Comparison of ENCODE assay signal across 18 mouse cellular contexts in genomic region chr1:54614963-54615362, GRCm38 (mm10). TPM values are rescaled to one million over a fixed set of nuclear protein-coding genes. Genes with fewer than 3 reads are reported as not detected.
DNase-seq lines count a peak whose midpoint lies in the region; ATAC-seq lines count a peak whose summit lies in the region.
"Had no signal": no experiment of that assay in that cellular context is flagged by ENCODE, and none has a peak within 500 bp of the region (broad histone marks: within the 10 kb centered on the region; RNA-seq: fewer than 3 reads in every experiment).

No protein-coding gene starts in this region.

- H3K27me3 ChIP-seq in heart, embryonic 11.5 days (ENCODE audit: control insufficient read depth, insufficient read depth, low read length), result no peaks in the 10 kb centered on the region
- no peaks in the 10 kb centered on the region for H3K27me3 ChIP-seq in midbrain, embryonic 14.5 days (ENCODE audit: control insufficient read depth, insufficient read depth, low read length)
- H3K27me3 ChIP-seq: embryonic facial prominence, embryonic 13.5 days; hindbrain, embryonic 12.5 days; limb, embryonic 12.5 days; liver, embryonic 15.5 days; midbrain, embryonic 15.5 days; stomach, embryonic 15.5 days had no signal

- no peaks in the 10 kb centered on the region for H3K36me3 ChIP-seq in heart, embryonic 11.5 days (ENCODE audit: control insufficient read depth, insufficient read depth, low read length)
- H3K36me3 ChIP-seq in midbrain, embryonic 14.5 days (ENCODE audit: control insufficient read depth, insufficient read depth, low read length), result no peaks in the 10 kb centered on the region
- H3K36me3 ChIP-seq: embryonic facial prominence, embryonic 13.5 days; forebrain, embryonic 10.5 days; hindbrain, embryonic 12.5 days; limb, embryonic 12.5 days; liver, embryonic 15.5 days; midbrain, embryonic 15.5 days; stomach, embryonic 15.5 days had no signal

- no peak overlapping the region for H3K4me3 ChIP-seq in heart, embryonic 11.5 days (ENCODE audit: low read depth, low read length)
- H3K4me3 ChIP-seq in midbrain, embryonic 14.5 days (replicated peaks; ENCODE audit: low read depth, low read length), result no peak overlapping the region
- H3K4me3 ChIP-seq: embryonic facial prominence, embryonic 13.5 days; forebrain, embryonic 10.5 days; hindbrain, embryonic 12.5 days; limb, embryonic 12.5 days; liver, embryonic 15.5 days; midbrain, embryonic 15.5 days; stomach, embryonic 15.5 days had no signal

- H3K4me2 ChIP-seq in heart, embryonic 11.5 days, result no peak overlapping the region
- H3K4me2 ChIP-seq in midbrain, embryonic 14.5 days (ENCODE audit: low read length), result no peak overlapping the region
- H3K4me2 ChIP-seq: embryonic facial prominence, embryonic 13.5 days; hindbrain, embryonic 12.5 days; limb, embryonic 12.5 days; liver, embryonic 15.5 days; midbrain, embryonic 15.5 days; stomach, embryonic 15.5 days had no signal

- peak; percentile 10 to 18 for DNase-seq in heart, postnatal 10 days
- DNase-seq in 3T3-L1 (ENCODE audit: low read depth, low spot score), result peak; percentile 42
- DNase-seq in adipocyte (ENCODE audit: low spot score), result peak; percentile 82
- DNase-seq in gonadal fat pad, adult 2 months (ENCODE audit: low read depth), result peak; percentile 65
- no peak for DNase-seq in midbrain, embryonic 14.5 days
- DNase-seq in ovary, postnatal 10 days (ENCODE audit: low spot score), result no peak
- DNase-seq: cerebellum, adult 9-11 months; right cerebral cortex, adult 18-20 months had no signal

- ATAC-seq in heart, embryonic 11.5 days (replicated peaks; ENCODE audit: insufficient number of reproducible peaks, low FRiP score, low TSS enrichment), result no peak
- ATAC-seq in midbrain, embryonic 14.5 days (ENCODE audit: low FRiP score, low TSS enrichment), result no peak
- ATAC-seq: intestine, postnatal 0 days; midbrain, embryonic 15.5 days had no signal

- H3K27ac ChIP-seq in heart, embryonic 11.5 days (ENCODE audit: low read depth, low read length), result no peak overlapping the region
- no peak overlapping the region for H3K27ac ChIP-seq in midbrain, embryonic 14.5 days (replicated peaks; ENCODE audit: low read depth, low read length)
- H3K27ac ChIP-seq: embryonic facial prominence, embryonic 13.5 days; forebrain, embryonic 10.5 days; hindbrain, embryonic 12.5 days; kidney, postnatal 0 days; limb, embryonic 12.5 days; liver, embryonic 15.5 days; midbrain, embryonic 15.5 days; stomach, embryonic 15.5 days had no signal

- intact Hi-C loops in heart, postnatal 10 days (cut with DNase I), result no loop called here

- no peak overlapping the region for H3K9ac ChIP-seq in heart, embryonic 11.5 days (ENCODE audit: low read depth, low read length)
- no peak overlapping the region for H3K9ac ChIP-seq in midbrain, embryonic 14.5 days (replicated peaks; ENCODE audit: low read length)
- H3K9ac ChIP-seq: embryonic facial prominence, embryonic 13.5 days; hindbrain, embryonic 12.5 days; limb, embryonic 12.5 days; liver, embryonic 15.5 days; midbrain, embryonic 15.5 days; stomach, embryonic 15.5 days had no signal

- H3K4me1 ChIP-seq in heart, embryonic 11.5 days (ENCODE audit: control insufficient read depth, insufficient read depth, low read length), result no peaks in the 10 kb centered on the region
- H3K4me1 ChIP-seq in midbrain, embryonic 14.5 days (ENCODE audit: control insufficient read depth, insufficient read depth, low read length), result no peaks in the 10 kb centered on the region
- H3K4me1 ChIP-seq: embryonic facial prominence, embryonic 13.5 days; forebrain, embryonic 10.5 days; hindbrain, embryonic 12.5 days; limb, embryonic 12.5 days; liver, embryonic 15.5 days; midbrain, embryonic 15.5 days; stomach, embryonic 15.5 days had no signal

- peaks cover 3% of the 10 kb centered on the region; the same call in 1 of the 2 replicates for H3K9me3 ChIP-seq in heart, embryonic 11.5 days (replicated peaks; ENCODE audit: control insufficient read depth, low read length)
- H3K9me3 ChIP-seq in midbrain, embryonic 14.5 days (ENCODE audit: control insufficient read depth, low read length), result no peaks in the 10 kb centered on the region
- H3K9me3 ChIP-seq: embryonic facial prominence, embryonic 13.5 days; forebrain, embryonic 10.5 days; hindbrain, embryonic 12.5 days; limb, embryonic 12.5 days; liver, embryonic 15.5 days; midbrain, embryonic 15.5 days; stomach, embryonic 15.5 days had no signal

- 88% methylated on average over 6 of the region's 6 CpGs for WGBS in heart, embryonic 11.5 days (ENCODE audit: insufficient replicate concordance)
- WGBS in midbrain, embryonic 14.5 days, result 87% methylated on average over 6 of the region's 6 CpGs

RNA-seq across cellular contexts. Expression of gene Pgap1, which starts 57.5 kb away (rescaled TPM):
- total RNA-seq in heart, postnatal 10 days (2021), result 1 to 10 TPM; 4.8 to 6.8 TPM
- polyA plus RNA-seq in heart, embryonic 11.5 days (2014; fragmentation: Nextera tagmentation; extraction: Ambion mirVana), result 6.0 and 6.7 TPM in 2 replicates
- polyA plus RNA-seq in gonadal fat pad, adult 2 months (2012; rRNA removed), result 7.3 and 7.8 TPM in 2 replicates
- polyA plus RNA-seq in midbrain, embryonic 14.5 days (2014; fragmentation: Nextera tagmentation; extraction: Ambion mirVana), result 53.5 and 68.4 TPM in 2 replicates

Comparison
In these comparisons a context has a peak if more than half of its experiments do, and no peak if none do; other contexts are left out.
1. DNase-seq: peak in heart, postnatal 10 days (2 of 2), 3T3-L1 (single experiment), adipocyte (single experiment) and gonadal fat pad, adult 2 months (single experiment); none in midbrain, embryonic 14.5 days (single experiment) and ovary, postnatal 10 days (single experiment).